Mouse (Mus musculus) midbrain, embryonic 12.5 days (tissue): ENCODE data around the gene Dnajb8. TPM values are rescaled to one million over a fixed set of nuclear protein-coding genes. Genes with fewer than 3 reads are reported as not detected.

Experiments used
- ATAC-seq: fragments of 200-750 bp; cut with Nextera tagmentation; 2 replicates; pipeline ENCODE4 v1.8.0; 2017; ENCODE audit warnings: low read depth, moderate TSS enrichment, moderate library complexity; ENCODE audit not compliant: low FRiP score
- H3K27ac ChIP-seq: fragments of 300-500 bp; sonication (generic); replicated peaks from 2 replicates; pipeline ENCODE4 v1.5.1; 2016; ENCODE audit warnings: mild to moderate bottlenecking
- H3K27me3 ChIP-seq: fragments of 300-500 bp; sonication (generic); 2 replicates; pipeline ENCODE4 v1.6.1; 2016; ENCODE audit warnings: mild to moderate bottlenecking
- H3K36me3 ChIP-seq: fragments of 300-500 bp; sonication (generic); 2 replicates; pipeline ENCODE4 v1.6.1; 2016
- H3K4me1 ChIP-seq: fragments of 300-500 bp; sonication (generic); 2 replicates; pipeline ENCODE4 v1.6.1; 2016
- H3K4me2 ChIP-seq: fragments of 300-500 bp; sonication (generic); replicated peaks from 2 replicates; pipeline ENCODE4 v1.6.1; 2016; ENCODE audit warnings: mild to moderate bottlenecking, moderate library complexity
- H3K4me3 ChIP-seq: fragments of 300-500 bp; sonication (generic); 2 replicates; pipeline ENCODE4 v1.5.1; 2016; ENCODE audit warnings: mild to moderate bottlenecking
- H3K9ac ChIP-seq: fragments of 300-500 bp; sonication (generic); replicated peaks from 2 replicates; pipeline ENCODE4 v1.6.1; 2016; ENCODE audit warnings: mild to moderate bottlenecking, moderate library complexity
- H3K9me3 ChIP-seq: fragments of 300-500 bp; sonication (generic); 2 replicates; pipeline ENCODE4 v1.6.1; 2016; ENCODE audit warnings: mild to moderate bottlenecking
- WGBS: fragments of 180-500 bp; shearing (Covaris S2); methylation state at CpG from one replicate; pipeline ENCODE4 v1.1.7; 2016; 5-methylcytosine and 5-hydroxymethylcytosine counted together
- polyA plus RNA-seq: library from polyadenylated mRNA; unstranded; fragments of >200 nt; fragmentation: Nextera tagmentation; extraction: Ambion mirVana; gene quantifications from 2 replicates; pipeline ENCODE4 v1.2.1, GENCODE M21; 2016

Gene Dnajb8
- polyA plus RNA-seq, 1 experiment from 2014 or later = not detected

DNA sequence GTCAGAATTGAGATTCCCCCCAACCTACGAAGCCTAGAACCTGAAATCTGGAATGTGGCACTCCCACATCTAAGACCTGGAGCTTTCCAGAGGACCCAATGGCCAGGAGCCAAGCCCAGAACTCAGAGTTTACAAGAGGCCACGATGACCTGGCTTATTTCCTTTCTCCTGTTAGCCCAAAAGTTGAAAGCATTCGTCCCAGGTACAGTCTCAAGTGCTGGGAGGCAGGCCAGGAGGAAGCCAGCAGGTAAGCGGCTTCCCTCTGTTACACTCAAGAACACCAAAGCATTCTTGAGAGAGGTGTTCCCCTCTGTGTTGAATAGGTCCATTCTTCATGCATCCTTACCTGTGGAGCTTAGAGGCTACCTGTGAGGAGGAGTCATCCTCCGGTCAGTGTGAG is 12.6 kb upstream of the Dnajb8 start:
- WGBS = 79% methylated on average over 5 of the region's 5 CpGs
- no peak for ATAC-seq
- no peaks in the 10 kb centered on the region for H3K36me3 ChIP-seq
- peaks cover 55% of the 10 kb centered on the region for H3K27me3 ChIP-seq
- H3K4me1 ChIP-seq = 0 out of 2 replicates have a peak, but pooled peaks cover 2% of the 10 kb centered on the region
- no peak overlapping the region for H3K4me2 ChIP-seq
- no peak overlapping the region for H3K9ac ChIP-seq
- no peak overlapping the region for H3K4me3 ChIP-seq
- no peaks in the 10 kb centered on the region for H3K9me3 ChIP-seq
- no peak overlapping the region for H3K27ac ChIP-seq

DNA sequence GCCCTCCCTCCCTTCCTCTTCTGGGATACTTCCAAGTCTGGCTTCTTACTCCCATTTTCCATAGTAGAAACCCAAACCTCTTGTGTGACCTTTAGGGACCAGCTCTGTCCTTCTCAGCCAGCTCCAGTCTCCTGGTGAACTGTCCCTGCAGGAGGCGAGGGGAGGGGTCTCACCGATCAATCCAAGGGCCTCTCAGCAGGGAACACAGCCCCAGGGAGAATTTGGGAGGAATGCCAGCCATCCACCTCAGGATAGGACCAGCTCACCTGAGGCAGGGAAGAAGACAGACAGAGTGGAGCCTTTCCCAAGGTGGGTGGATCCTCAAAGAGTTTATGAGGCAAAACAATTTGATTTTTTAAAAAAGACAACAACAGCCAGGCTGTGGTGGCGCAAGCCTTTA is 11.9 kb upstream of the Dnajb8 start:
- Histone ChIP-seq H3K9me3 (no peaks in the 10 kb centered on the region), H3K9ac (no peak overlapping the region), H3K27ac (no peak overlapping the region), H3K4me1 (no peaks in the 10 kb centered on the region), H3K4me3 (no peak overlapping the region), H3K27me3 (peaks cover 48% of the 10 kb centered on the region), H3K36me3 (no peaks in the 10 kb centered on the region), H3K4me2 (no peak overlapping the region)
- no peak for ATAC-seq
- 60% methylated on average over 3 of the region's 3 CpGs for WGBS

- Histone ChIP-seq H3K36me3 (no peaks in the 10 kb centered on the region), H3K27me3 (peaks cover 6% of the 10 kb centered on the region; the same call in 1 of the 2 replicates), H3K9ac (no peak overlapping the region), H3K4me2 (no peak overlapping the region), H3K9me3 (0 out of 2 replicates have a peak, but pooled peaks cover 5% of the 10 kb centered on the region), H3K4me3 (no peak overlapping the region), H3K4me1 (no peaks in the 10 kb centered on the region), H3K27ac (no peak overlapping the region)
- ATAC-seq = no peak
- WGBS = 38% methylated on average over 6 of the region's 6 CpGs
Observed at GRCm38 (mm10) chr6:88215797-88216196, 6.3 kb upstream of the Dnajb8 start.

- H3K36me3 ChIP-seq = no peaks in the 10 kb centered on the region
- ATAC-seq = no peak
- 79% methylated on average over 4 of the region's 4 CpGs for WGBS
Observed at GRCm38 (mm10) chr6:88216199-88216598, 5.9 kb upstream of the Dnajb8 start.

DNA sequence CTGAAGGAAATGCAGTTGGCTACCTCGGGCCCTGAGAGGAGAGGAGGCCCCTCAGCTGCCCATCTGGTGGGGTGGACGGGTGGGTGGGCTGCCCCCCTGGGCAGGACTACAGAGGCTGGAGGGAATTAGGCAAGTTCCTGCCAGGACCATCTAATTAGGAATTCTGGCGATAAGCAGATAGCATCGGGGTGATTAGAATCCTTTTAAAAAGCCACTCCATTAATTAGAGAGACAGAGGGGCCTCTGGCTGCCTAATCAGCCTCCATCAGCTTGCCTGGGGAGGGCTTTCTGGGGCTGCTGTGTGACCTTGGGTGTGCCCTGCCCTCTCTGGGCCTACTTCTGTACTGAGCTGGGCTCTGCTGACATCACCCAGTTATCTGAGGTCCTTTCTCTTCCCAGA is 3.0 kb upstream of the Dnajb8 start:
- no peak for ATAC-seq
- H3K36me3 ChIP-seq = no peaks in the 10 kb centered on the region
- no peak overlapping the region for H3K4me3 ChIP-seq
- 11% methylated on average over 4 of the region's 4 CpGs for WGBS
- peaks cover 2% of the 10 kb centered on the region; the same call in 1 of the 2 replicates for H3K27me3 ChIP-seq
- H3K4me1 ChIP-seq = no peaks in the 10 kb centered on the region
- no peak overlapping the region for H3K27ac ChIP-seq
- H3K9me3 ChIP-seq = 0 out of 2 replicates have a peak, but pooled peaks cover 5% of the 10 kb centered on the region
- H3K9ac ChIP-seq = no peak overlapping the region
- no peak overlapping the region for H3K4me2 ChIP-seq

More at GRCm38 (mm10) chr6:88216199-88216598, 5.9 kb upstream of the Dnajb8 start:
- H3K9ac ChIP-seq = no peak overlapping the region
- H3K9me3 ChIP-seq = 0 out of 2 replicates have a peak, but pooled peaks cover 5% of the 10 kb centered on the region
- no peaks in the 10 kb centered on the region for H3K4me1 ChIP-seq
- H3K27ac ChIP-seq = no peak overlapping the region
- H3K4me3 ChIP-seq = no peak overlapping the region
- no peak overlapping the region for H3K4me2 ChIP-seq
- H3K27me3 ChIP-seq = peaks cover 6% of the 10 kb centered on the region; the same call in 1 of the 2 replicates

DNA sequence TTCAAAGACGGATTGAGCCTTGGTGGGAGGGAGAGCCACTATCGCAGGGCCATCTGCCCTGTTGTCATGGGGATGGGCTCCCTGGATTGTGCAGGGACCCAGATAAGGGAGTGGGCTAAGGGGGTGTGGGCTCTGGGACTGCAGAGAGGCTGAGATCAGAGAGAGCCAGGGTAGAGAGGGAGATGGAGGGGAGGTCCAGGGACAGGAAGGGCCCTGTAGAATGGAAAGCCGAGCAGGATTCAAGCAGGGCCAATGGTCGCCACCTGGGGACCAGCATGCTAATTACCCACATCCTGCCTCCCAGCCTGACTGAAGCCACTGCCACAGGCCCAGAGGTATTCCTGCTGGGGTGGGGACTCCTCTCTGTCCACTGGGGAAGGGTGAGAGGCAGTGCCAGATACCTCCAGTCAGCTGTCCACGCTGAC is 4.5 kb downstream of the Dnajb8 start:
- H3K4me2 ChIP-seq = no peak overlapping the region
- 0 out of 2 replicates have a peak overlapping the region, but pooled peaks have one; percentile 39 for H3K27ac ChIP-seq
- peaks cover 39% of the 10 kb centered on the region for H3K27me3 ChIP-seq

GRCm38 (mm10) chr6:88227537-88227936 is 5.5 kb downstream of the Dnajb8 start:
- H3K4me3 ChIP-seq = no peak overlapping the region
- no peak for ATAC-seq
- no peak overlapping the region for H3K9ac ChIP-seq
- no peaks in the 10 kb centered on the region for H3K9me3 ChIP-seq
- H3K36me3 ChIP-seq = no peaks in the 10 kb centered on the region
- no peak overlapping the region for H3K4me2 ChIP-seq
- H3K27ac ChIP-seq = no peak overlapping the region
- H3K27me3 ChIP-seq = peaks cover 40% of the 10 kb centered on the region
- WGBS = 65% methylated on average over 7 of the region's 7 CpGs
- peaks cover 10% of the 10 kb centered on the region for H3K4me1 ChIP-seq

More for the DNA sequence above, 4.5 kb downstream of the Dnajb8 start:
- Histone ChIP-seq H3K4me3 (no peak overlapping the region), H3K9ac (no peak overlapping the region), H3K9me3 (no peaks in the 10 kb centered on the region), H3K36me3 (no peaks in the 10 kb centered on the region), H3K4me1 (peaks cover 10% of the 10 kb centered on the region)
- peak; percentile 81 for ATAC-seq
- 10% methylated on average over 5 of the region's 5 CpGs for WGBS

DNA sequence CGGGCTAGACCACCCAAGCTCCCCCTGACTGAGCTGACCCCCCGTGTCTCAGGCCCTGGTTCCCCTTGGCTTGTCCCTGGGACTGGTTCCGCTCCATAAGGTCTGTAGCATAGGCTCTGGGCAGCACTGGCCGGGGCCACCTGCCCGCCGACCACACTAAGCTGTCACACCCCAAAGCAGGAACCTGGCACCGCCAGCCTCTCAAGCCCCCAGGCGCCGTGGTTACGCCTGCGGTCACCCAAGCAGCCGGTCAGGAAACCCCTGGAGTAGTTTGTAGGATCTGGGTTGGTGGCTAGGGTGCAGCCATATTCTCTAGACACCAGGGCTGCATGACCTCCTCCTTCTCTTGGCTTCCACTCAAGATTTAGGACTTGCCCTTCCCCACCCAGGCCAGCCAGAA is 7.2 kb downstream of the Dnajb8 start:
- 89% methylated on average over 12 of the region's 12 CpGs for WGBS
- Histone ChIP-seq H3K9me3 (no peaks in the 10 kb centered on the region), H3K4me2 (no peak overlapping the region), H3K9ac (no peak overlapping the region), H3K4me1 (peaks cover 10% of the 10 kb centered on the region), H3K36me3 (no peaks in the 10 kb centered on the region), H3K4me3 (no peak overlapping the region), H3K27me3 (peaks cover 56% of the 10 kb centered on the region), H3K27ac (no peak overlapping the region)
- no peak for ATAC-seq

GRCm38 (mm10) chr6:88231821-88232220 is 9.8 kb downstream of the Dnajb8 start:
- Histone ChIP-seq H3K4me2 (no peak overlapping the region), H3K27ac (no peak overlapping the region), H3K36me3 (no peaks in the 10 kb centered on the region), H3K4me3 (no peak overlapping the region), H3K27me3 (peaks cover 66% of the 10 kb centered on the region), H3K4me1 (peaks cover 18% of the 10 kb centered on the region), H3K9ac (no peak overlapping the region), H3K9me3 (no peaks in the 10 kb centered on the region)
- ATAC-seq = no peak
- WGBS = 87% methylated on average over 7 of the region's 7 CpGs

- Histone ChIP-seq H3K9ac (no peak overlapping the region), H3K36me3 (no peaks in the 10 kb centered on the region), H3K4me1 (peaks cover 14% of the 10 kb centered on the region), H3K4me2 (no peak overlapping the region), H3K4me3 (no peak overlapping the region), H3K9me3 (no peaks in the 10 kb centered on the region), H3K27ac (no peak overlapping the region), H3K27me3 (peaks cover 67% of the 10 kb centered on the region)
- no peak for ATAC-seq
- whole genome bisulfite sequencing = 56% methylated on average over 6 of the region's 6 CpGs
Observed at GRCm38 (mm10) chr6:88232221-88232620, 10.2 kb downstream of the Dnajb8 start.

DNA sequence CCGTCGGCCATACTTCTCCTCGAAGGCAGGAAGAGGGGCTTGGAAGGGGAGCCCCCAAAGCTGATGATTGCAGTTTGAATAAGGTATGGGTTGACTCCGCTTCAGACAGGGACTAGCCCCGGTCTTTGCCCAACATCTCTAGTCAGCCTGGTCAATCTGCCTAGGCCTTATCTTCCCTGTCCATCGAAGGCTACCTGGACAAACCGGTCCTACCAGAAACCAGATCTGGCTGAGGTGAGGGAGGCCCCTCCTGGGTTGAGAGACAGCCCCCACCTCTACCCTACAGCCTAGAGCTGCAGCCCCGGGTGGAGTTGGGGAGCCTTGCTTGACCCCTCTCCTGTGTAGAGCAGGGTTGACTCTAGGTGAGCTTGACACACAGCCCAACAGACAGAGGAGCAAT is 11.9 kb downstream of the Dnajb8 start:
- ATAC-seq = no peak
- H3K9ac ChIP-seq = no peak overlapping the region
- peaks cover 14% of the 10 kb centered on the region for H3K4me1 ChIP-seq
- H3K27ac ChIP-seq = no peak overlapping the region
- H3K36me3 ChIP-seq = no peaks in the 10 kb centered on the region
- H3K4me2 ChIP-seq = no peak overlapping the region
- H3K27me3 ChIP-seq = peaks cover 74% of the 10 kb centered on the region
- 84% methylated on average over 8 of the region's 8 CpGs for WGBS
- no peak overlapping the region for H3K4me3 ChIP-seq
- H3K9me3 ChIP-seq = no peaks in the 10 kb centered on the region

DNA sequence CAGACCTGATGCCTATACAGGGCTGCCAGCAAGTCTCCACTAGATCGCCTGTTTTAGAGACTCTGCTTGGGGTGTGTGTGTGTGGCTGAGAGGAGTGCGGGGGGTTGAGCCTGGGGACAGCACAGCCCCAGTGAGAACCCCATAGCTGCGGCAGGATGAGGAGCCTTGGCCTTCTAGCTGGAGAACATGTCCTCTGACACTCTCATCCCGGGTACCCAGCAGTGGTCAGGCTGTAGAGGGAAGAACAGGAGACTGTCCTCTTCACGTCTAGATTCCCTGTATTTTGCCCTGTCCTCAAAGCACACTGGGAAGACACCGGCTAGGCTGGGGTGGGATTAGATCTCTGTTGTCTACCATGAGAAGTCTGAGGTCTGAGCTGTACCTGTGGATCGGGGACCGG is 13.4 kb downstream of the Dnajb8 start:
- WGBS = 13% methylated on average over 8 of the region's 8 CpGs
- Histone ChIP-seq H3K36me3 (no peaks in the 10 kb centered on the region), H3K27me3 (peaks cover 75% of the 10 kb centered on the region), H3K4me3 (peak overlapping the region; percentile 25; the same call in 1 of the 2 replicates), H3K4me2 (peak overlapping the region; percentile 50), H3K27ac (peak overlapping the region; percentile 69; the same call in 1 of the 2 replicates), H3K9me3 (no peaks in the 10 kb centered on the region), H3K4me1 (peaks cover 14% of the 10 kb centered on the region), H3K9ac (peak overlapping the region; percentile 50)
- ATAC-seq = peak; percentile 31; the same call in 1 of the 2 replicates

DNA sequence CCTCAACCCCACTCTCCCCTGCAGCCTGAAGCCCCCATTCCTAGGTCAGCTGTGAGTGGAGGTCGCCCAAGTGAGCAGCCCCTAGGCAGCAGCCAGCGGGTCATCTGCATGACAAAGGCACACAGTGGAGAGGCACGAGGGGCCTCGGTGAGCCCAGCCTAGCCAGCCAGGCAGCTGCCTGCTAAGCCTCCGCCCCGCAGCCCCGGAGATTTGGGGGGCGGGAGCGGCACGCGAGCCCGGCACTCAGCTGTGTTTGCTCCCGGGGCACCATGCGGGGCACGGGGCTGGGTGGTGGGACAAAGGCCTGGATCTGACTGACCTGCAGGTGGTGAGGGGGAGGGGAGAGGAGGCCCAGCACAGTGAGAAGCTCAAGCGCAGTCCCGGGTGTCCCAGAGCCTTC is 13.9 kb downstream of the Dnajb8 start:
- Histone ChIP-seq H3K27me3 (peaks cover 78% of the 10 kb centered on the region), H3K4me3 (peak overlapping the region; percentile 25), H3K9ac (peak overlapping the region; percentile 50), H3K9me3 (no peaks in the 10 kb centered on the region), H3K27ac (peak overlapping the region; percentile 69), H3K4me1 (peaks cover 14% of the 10 kb centered on the region), H3K4me2 (peak overlapping the region; percentile 50), H3K36me3 (no peaks in the 10 kb centered on the region)
- peak; percentile 93 for ATAC-seq
- WGBS = 2% methylated on average over 17 of the region's 17 CpGs
